Mouse (Mus musculus) adrenal gland, adult 2 months (tissue): Measurements from ENCODE around the gene Prokr2. TPM values are rescaled to one million over a fixed set of nuclear protein-coding genes. Genes with fewer than 3 reads are reported as not detected.
"Not testable (repeated sequence)": the region's sequence is repeated elsewhere in the genome, so short reads cannot be mapped to it uniquely, and the experiment has no call there.

ENCODE experiments used
- DNase-seq: peaks from one replicate; pipeline ENCODE4 v3.0.0; 2021
- polyA plus RNA-seq: library from polyadenylated mRNA; depleted of rRNA; stranded (reverse); fragments of >200 nt; gene quantifications from 2 replicates; pipeline ENCODE4 v1.2.3, GENCODE M21; 2012
- total RNA-seq, 2 experiments: library from RNA; stranded (reverse); gene quantifications; 2 replicates each; pipeline ENCODE4 v1.2.3; 2021

The Prokr2 gene
- total and polyA plus RNA-seq, 3 experiments: 0.09 TPM; not detected in 2

- peak; percentile 22 for DNase-seq
Observed at GRCm38 (mm10) chr2:132340350-132340749, 44.9 kb downstream of the Prokr2 start.

GRCm38 (mm10) chr2:132337202-132337601, 48.0 kb downstream of the Prokr2 start:
- DNase-seq: no peak

- DNase-seq: no peak
Observed at GRCm38 (mm10) chr2:132323541-132323940, 61.7 kb downstream of the Prokr2 start.

GRCm38 (mm10) chr2:132320516-132320915, 64.7 kb downstream of the Prokr2 start:
- no peak for DNase-seq

DNA sequence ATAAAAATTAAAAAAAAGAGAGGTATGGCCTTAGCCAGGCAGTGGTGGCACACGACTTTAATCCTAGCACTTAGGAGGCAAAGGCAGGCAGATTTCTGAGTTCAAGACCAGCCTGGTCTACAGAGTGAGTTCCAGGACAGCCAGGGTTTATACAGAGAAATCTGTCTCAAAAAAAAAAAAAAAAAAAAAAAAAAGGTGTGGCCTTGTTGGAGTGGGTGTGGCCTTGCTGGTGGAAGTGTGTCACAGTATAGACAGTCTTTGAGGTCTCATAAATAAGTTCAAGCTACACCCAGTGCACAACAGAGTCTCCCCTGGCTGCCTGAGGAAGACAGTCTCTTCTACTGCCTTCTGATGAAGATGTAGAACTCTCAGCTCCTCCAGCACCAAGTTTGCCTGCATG, 68.1 kb downstream of the Prokr2 start:
- DNase-seq: no peak

- peak; percentile 45 for DNase-seq
Observed at GRCm38 (mm10) chr2:132316041-132316808, 69.0 kb downstream of the Prokr2 start.

- DNase-seq: not testable (repeated sequence)
Observed at GRCm38 (mm10) chr2:132314057-132314456, 71.2 kb downstream of the Prokr2 start.

DNA sequence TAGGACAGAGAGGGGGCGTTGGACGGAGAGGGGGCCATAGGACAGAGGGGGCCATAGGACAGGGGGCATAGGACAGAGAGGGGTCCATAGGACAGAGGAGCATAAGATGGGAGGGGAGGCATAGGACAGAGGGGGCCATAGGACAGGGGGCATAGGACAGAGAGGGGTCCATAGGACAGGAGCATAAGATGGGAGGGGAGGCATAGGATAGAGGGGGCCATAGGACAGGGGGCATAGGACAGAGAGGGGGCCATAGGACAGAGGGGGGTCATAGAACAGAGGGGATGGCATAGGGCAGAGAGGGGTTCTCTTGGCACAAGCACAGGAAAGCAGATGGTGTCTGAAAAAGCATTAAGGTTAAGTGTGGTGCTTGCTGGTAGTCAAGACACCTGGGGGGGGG, 71.7 kb downstream of the Prokr2 start:
- no peak for DNase-seq

- no peak for DNase-seq
Observed at GRCm38 (mm10) chr2:132312616-132313015, 72.6 kb downstream of the Prokr2 start.

GRCm38 (mm10) chr2:132309398-132309930, 75.8 kb downstream of the Prokr2 start:
- DNase-seq: no peak

- DNase-seq: no peak
Observed at GRCm38 (mm10) chr2:132308829-132309228, 76.4 kb downstream of the Prokr2 start.

DNA sequence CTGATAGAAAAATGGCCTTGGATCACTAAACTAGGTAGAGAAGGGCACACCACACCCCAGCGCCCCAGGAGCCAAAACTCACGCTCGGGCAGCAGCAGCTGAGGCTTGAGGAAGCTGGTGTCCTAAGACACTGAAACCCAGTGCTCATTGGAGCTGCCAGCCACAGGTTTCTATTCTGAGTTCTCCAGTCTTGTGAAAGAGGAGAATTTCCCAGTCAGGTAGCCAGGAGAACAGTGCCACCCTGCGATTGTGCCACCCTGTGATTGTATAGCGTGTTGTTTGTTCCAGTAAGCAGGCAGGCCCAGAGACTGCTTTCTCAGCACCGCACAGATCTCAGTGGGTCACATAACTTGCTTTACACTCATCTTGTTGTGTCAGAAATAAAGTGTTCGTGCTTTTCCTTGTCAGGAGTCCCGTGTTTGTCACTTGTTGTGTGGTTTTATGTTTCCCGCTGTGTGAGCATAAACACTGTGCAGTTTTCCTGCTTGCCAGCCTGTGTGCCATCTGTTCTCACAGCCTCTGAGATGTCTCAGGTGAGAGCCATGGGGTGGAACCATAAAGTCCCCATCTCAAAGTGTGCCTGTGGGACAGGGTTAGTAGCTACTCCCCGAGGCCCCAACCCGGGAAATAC, 77.9 kb downstream of the Prokr2 start:
- DNase-seq: no peak

- no peak for DNase-seq
Observed at GRCm38 (mm10) chr2:132305988-132306387, 79.3 kb downstream of the Prokr2 start.

DNA sequence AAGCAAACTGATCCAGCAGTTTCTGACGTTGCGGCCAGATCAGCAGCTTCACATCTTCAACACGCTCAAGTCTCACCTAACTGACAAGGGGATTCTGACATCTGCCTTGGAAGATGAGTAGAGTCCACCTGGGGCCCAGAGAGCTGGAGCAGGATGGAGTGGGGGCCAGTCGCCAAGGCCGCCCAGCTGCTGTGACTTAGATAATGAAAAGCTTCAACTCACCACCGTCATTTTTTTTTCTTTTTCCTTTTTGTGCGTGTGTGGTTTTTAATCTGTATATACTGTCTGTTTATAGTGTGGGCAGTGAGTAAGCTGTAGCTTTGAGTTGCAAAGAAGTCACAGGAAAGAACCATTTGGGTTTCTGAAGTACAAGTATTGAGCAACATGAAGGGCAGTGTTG, 80.1 kb downstream of the Prokr2 start:
- DNase-seq: no peak

GRCm38 (mm10) chr2:132301436-132301835, 83.8 kb downstream of the Prokr2 start:
- DNase-seq: no peak

DNA sequence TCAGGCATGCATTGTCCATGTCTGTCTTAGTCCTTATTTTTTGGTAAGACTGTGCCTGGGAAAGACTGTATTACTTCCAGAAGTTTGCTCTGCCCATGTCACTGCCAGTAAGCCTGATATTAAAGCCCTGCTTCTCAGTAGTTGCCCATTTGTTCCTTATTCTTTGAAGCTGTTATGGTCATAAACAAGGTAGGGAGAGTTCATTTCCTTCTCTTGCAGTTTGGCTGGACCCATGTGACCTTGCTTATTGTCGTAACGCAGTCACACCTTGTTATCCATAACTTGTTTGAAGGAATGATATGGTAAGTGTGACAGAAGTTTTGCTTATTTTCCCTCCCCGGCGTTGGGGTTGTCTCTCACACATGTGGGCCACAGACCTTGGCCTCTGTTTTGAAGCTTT, 87.0 kb downstream of the Prokr2 start:
- no peak for DNase-seq

GRCm38 (mm10) chr2:132293694-132294450, 91.4 kb downstream of the Prokr2 start:
- no peak for DNase-seq

- DNase-seq: peak; percentile 45
Observed at GRCm38 (mm10) chr2:132292083-132292482, 93.2 kb downstream of the Prokr2 start.

- DNase-seq: no peak
Observed at GRCm38 (mm10) chr2:132291265-132291664, 94.0 kb downstream of the Prokr2 start.

- no peak for DNase-seq
Observed at GRCm38 (mm10) chr2:132290808-132291207, 94.4 kb downstream of the Prokr2 start.

DNA sequence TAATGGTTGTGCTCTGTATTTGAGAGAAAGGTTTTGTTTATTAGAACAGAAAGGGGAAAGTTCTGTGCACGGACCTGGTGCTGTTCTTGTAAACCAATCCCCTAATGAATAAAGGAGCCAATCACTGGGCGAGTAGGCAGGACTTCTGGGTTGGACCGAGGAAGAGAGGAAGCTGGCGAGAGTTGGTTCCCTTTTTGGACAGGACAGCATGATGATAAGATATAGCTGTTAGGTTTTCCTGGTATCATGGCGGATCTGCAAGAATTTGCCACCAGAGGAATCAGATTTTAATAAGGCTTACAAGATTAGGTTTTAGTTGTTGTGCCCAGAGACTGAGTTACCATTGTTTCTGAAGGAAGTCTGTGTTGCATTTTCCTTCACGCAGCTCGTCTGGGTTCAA, 96.0 kb downstream of the Prokr2 start:
- DNase-seq: not testable (repeated sequence)
